8 mouse cellular contexts compared by ENCODE assay signal in genomic region chr19:53588968-53589367, GRCm38 (mm10). TPM values are rescaled to one million over a fixed set of nuclear protein-coding genes. Genes with fewer than 3 reads are reported as not detected.
DNase-seq lines count a peak whose midpoint lies in the region; ATAC-seq and TF ChIP-seq lines count a peak whose summit lies in the region.
"Not testable (repeated sequence)": the region's sequence is repeated elsewhere in the genome, so short reads cannot be mapped to it uniquely, and the experiment has no call there.

Gene Nutf2-ps1, minus strand, starts transcription at chr19:53589068.

- not testable (repeated sequence) for H3K4me2 ChIP-seq in midbrain, embryonic 13.5 days (replicated peaks)

- H3K79me2 ChIP-seq in liver, adult 2 months (ENCODE audit: control insufficient read depth, insufficient read depth, low read length): not testable (repeated sequence)

- ATAC-seq in midbrain, embryonic 13.5 days: not testable (repeated sequence)

- not testable (repeated sequence) for DNase-seq in adrenal gland, adult 2 months; gonadal fat pad, adult 2 months (ENCODE audit: low read depth); hindbrain, embryonic 10.5 days (ENCODE audit: low spot score); layer of hippocampus, adult 2 months (ENCODE audit: low spot score in 2 of 2); liver, adult 2 months (ENCODE audit: extremely low read depth, low read depth, low spot score); thymus, adult 2 months

- not testable (repeated sequence) for H3K9ac ChIP-seq in liver, adult 2 months (ENCODE audit: low read depth, low read length); midbrain, embryonic 13.5 days (replicated peaks)

- not testable (repeated sequence) for H3K27me3 ChIP-seq in hindbrain, embryonic 10.5 days (ENCODE audit: insufficient read depth, poor library complexity, severe bottlenecking); liver, adult 2 months (ENCODE audit: control insufficient read depth, insufficient read depth, low read length); midbrain, embryonic 13.5 days; thymus, adult 2 months (ENCODE audit: control insufficient read depth, insufficient read depth, low read length)

- not testable (repeated sequence) for TF ChIP-seq CTCF in embryonic fibroblast, embryonic 13.5 days (IDR thresholded peaks at IDR 0.05; ENCODE audit: borderline replicate concordance, insufficient read depth, low read length); layer of hippocampus, adult 2 months (conservative IDR thresholded peaks at IDR 0.05); liver, adult 2 months (IDR thresholded peaks at IDR 0.05; ENCODE audit: low read depth, low read length); thymus, adult 2 months (IDR thresholded peaks at IDR 0.05; ENCODE audit: borderline replicate concordance, control insufficient read depth, extremely low read depth, insufficient read depth, low read length, poor library complexity)

- H3K4me3 ChIP-seq in embryonic fibroblast, embryonic 13.5 days (ENCODE audit: insufficient read depth, low read length); hindbrain, embryonic 10.5 days; layer of hippocampus, adult 2 months; liver, adult 2 months (ENCODE audit: insufficient read depth, low read depth, low read length); midbrain, embryonic 13.5 days (replicated peaks); thymus, adult 2 months (ENCODE audit: control insufficient read depth, insufficient read depth, low read length): not testable (repeated sequence)

- not testable (repeated sequence) for H3K27ac ChIP-seq in embryonic fibroblast, embryonic 13.5 days (ENCODE audit: insufficient read depth, low read length); hindbrain, embryonic 10.5 days; layer of hippocampus, adult 2 months; liver, adult 2 months (replicated peaks; ENCODE audit: insufficient read depth, low read depth, low read length); midbrain, embryonic 13.5 days; thymus, adult 2 months (ENCODE audit: control insufficient read depth, insufficient read depth, low read length)

- not testable (repeated sequence) for H3K4me1 ChIP-seq in embryonic fibroblast, embryonic 13.5 days (ENCODE audit: control insufficient read depth, insufficient read depth, low read length); hindbrain, embryonic 10.5 days (replicated peaks); liver, adult 2 months (ENCODE audit: control insufficient read depth, insufficient read depth, low read length); midbrain, embryonic 13.5 days (replicated peaks); thymus, adult 2 months (replicated peaks; ENCODE audit: control insufficient read depth, insufficient read depth, low read length)

- WGBS in hindbrain, embryonic 10.5 days: 97% methylated on average over 7 of the region's 7 CpGs
- 97% methylated on average over 7 of the region's 7 CpGs for whole genome bisulfite sequencing in liver, adult 2 months
- 95% methylated on average over 7 of the region's 7 CpGs for WGBS in midbrain, embryonic 13.5 days
- 98% methylated on average over 7 of the region's 7 CpGs for WGBS in thymus, adult 2 months

- not testable (repeated sequence) for TF ChIP-seq POLR2A in embryonic fibroblast, embryonic 13.5 days (IDR thresholded peaks at IDR 0.05; ENCODE audit: low read depth, low read length); liver, adult 2 months (IDR thresholded peaks at IDR 0.05; ENCODE audit: extremely low read depth, insufficient read depth, low read length); thymus, adult 2 months (IDR thresholded peaks at IDR 0.05; ENCODE audit: control insufficient read depth, extremely low read depth, insufficient read depth, low read length, poor library complexity)

- H3K36me3 ChIP-seq in hindbrain, embryonic 10.5 days; liver, adult 2 months (ENCODE audit: control insufficient read depth, insufficient read depth, low read length); midbrain, embryonic 13.5 days; thymus, adult 2 months (ENCODE audit: control insufficient read depth, insufficient read depth, low read length): not testable (repeated sequence)

- H3K9me3 ChIP-seq in hindbrain, embryonic 10.5 days: peaks cover 24% of the 10 kb centered on the region
- H3K9me3 ChIP-seq in midbrain, embryonic 13.5 days: peaks cover 24% of the 10 kb centered on the region

RNA-seq across cellular contexts. Expression of gene Nutf2-ps1, which starts in this region (rescaled TPM):
- total RNA-seq in adrenal gland, adult 2 months (2021): 10 to 100 TPM; 72.7 to 98.1 TPM
- polyA plus RNA-seq in adrenal gland, adult 2 months (2012; rRNA removed): 72.0 and 89.9 TPM in 2 replicates
- polyA plus RNA-seq in embryonic fibroblast, embryonic 13.5 days (2011; ENCODE audit: insufficient read length, low read depth, missing spikeins): 153 and 193 TPM in 2 replicates
- polyA plus RNA-seq in gonadal fat pad, adult 2 months (2012; rRNA removed): 93.6 and 116 TPM in 2 replicates
- 516 and 585 TPM in 2 replicates for polyA plus RNA-seq in hindbrain, embryonic 10.5 days (2016; fragmentation: Nextera tagmentation; extraction: Ambion mirVana)
- total RNA-seq in layer of hippocampus, adult 2 months (2021): 10 to 100 TPM; 23.6 to 36.0 TPM
- 21.3 and 32.6 TPM in 2 replicates for total RNA-seq in liver, adult 2 months (2014; rRNA removed)
- 42.4 and 50.1 TPM in 2 replicates for polyA plus RNA-seq in liver, adult 2 months (2012; rRNA removed)
- 316 and 335 TPM in 2 replicates for polyA plus RNA-seq in midbrain, embryonic 13.5 days (2015; fragmentation: Nextera tagmentation; extraction: Ambion mirVana)
- polyA plus RNA-seq in thymus, adult 2 months (2012; rRNA removed): 171 and 197 TPM in 2 replicates
